Mouse (Mus musculus) midbrain, embryonic 10.5 days (tissue): Measurements from ENCODE around the gene Dazap1. TPM values are rescaled to one million over a fixed set of nuclear protein-coding genes. Genes with fewer than 3 reads are reported as not detected.
"Not testable (repeated sequence)": the region's sequence is repeated elsewhere in the genome, so short reads cannot be mapped to it uniquely, and the experiment has no call there.

ENCODE experiments used
- DNase-seq: peaks from one replicate; pipeline ENCODE4 v3.0.0-alpha.2; 2017; ENCODE audit warnings: low spot score
- H3K27ac ChIP-seq: fragments of 300-500 bp; sonication (generic); replicated peaks from 2 replicates; pipeline ENCODE4 v1.5.1; 2016; ENCODE audit warnings: mild to moderate bottlenecking
- H3K27me3 ChIP-seq: fragments of 300-500 bp; sonication (generic); 2 replicates; pipeline ENCODE4 v1.6.1; 2016; ENCODE audit warnings: low read depth, mild to moderate bottlenecking; ENCODE audit not compliant: poor library complexity, severe bottlenecking
- H3K36me3 ChIP-seq: fragments of 300-500 bp; sonication (generic); 2 replicates; pipeline ENCODE4 v1.6.1; 2016; ENCODE audit warnings: mild to moderate bottlenecking, moderate library complexity
- H3K4me1 ChIP-seq: fragments of 300-500 bp; sonication (generic); 2 replicates; pipeline ENCODE4 v1.6.1; 2016
- H3K4me3 ChIP-seq: fragments of 300-500 bp; sonication (generic); 2 replicates; pipeline ENCODE4 v1.5.1; 2016; ENCODE audit warnings: mild to moderate bottlenecking, moderate library complexity
- H3K9me3 ChIP-seq: fragments of 300-500 bp; sonication (generic); replicated peaks from 2 replicates; pipeline ENCODE4 v1.6.1; 2016; ENCODE audit warnings: mild to moderate bottlenecking
- WGBS: fragments of 180-500 bp; shearing (Covaris S2); methylation state at CpG from one replicate; pipeline ENCODE4 v1.1.7; 2016; 5-methylcytosine and 5-hydroxymethylcytosine counted together
- polyA plus RNA-seq: library from polyadenylated mRNA; unstranded; fragments of >200 nt; fragmentation: Nextera tagmentation; extraction: Ambion mirVana; gene quantifications from 2 replicates; pipeline ENCODE4 v1.2.1, GENCODE M21; 2016

The Dazap1 gene
- polyA plus RNA-seq = 43.7 and 50.6 TPM in 2 replicates

DNA sequence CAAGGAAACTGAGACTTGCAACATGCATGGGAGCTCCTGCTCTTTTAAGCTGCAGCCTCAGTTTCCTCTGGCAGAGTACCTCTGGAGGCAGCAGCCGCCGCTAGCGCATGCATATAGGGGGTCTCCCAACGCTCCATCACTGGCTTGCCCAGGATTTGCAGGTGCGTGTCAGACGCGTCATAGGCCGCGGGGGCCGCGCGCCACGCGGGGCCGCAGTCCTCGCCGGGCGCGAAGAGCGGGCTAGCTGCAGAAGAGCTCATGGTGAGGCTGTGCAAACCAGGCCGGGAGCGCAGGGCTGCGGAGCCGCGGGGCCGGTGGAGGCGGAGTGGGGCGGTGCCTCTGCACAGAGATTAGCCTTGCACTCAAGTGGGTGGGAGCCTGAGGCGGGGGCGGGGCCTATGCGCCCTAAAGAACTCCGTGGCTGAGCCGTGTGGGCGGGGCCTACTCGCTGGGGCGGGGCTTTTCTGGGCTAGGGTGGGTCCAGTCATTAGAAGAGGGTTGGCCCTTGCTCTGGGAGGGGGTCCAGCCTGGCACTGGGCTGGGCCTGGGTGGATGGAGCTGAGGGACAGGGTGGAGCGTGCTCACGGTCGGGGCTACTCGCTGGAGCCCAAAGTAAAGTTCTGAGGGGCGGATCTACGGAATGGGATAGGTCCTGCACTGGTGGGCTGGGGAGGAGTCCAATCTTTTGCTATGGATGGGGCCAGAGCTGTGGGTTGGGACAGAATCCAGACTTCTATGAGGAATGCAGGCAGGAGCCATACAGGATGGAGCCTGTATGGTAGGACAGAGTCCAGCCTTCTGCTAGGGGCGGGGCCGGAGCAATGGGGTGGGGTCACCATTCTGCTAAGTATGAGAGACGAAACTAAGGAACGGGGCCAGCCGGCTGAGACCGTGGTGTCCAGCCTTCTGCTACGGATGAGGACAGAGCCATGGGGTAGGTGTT lies at the start of gene Dazap1, which contains the start of gene Gamt:
Dazap1 (plus strand) TSS at position 845 of the 943 bp plus-strand sequence.
Gamt (minus strand) TSS at position 371 of the 943 bp plus-strand sequence.
- Histone ChIP-seq H3K27ac (peak within 1 kb of the TSS; percentile 91), H3K27me3 (no peaks in the 10 kb centered on the region), H3K36me3 (peaks cover 37% of the 10 kb centered on the region), H3K4me1 (peaks cover 69% of the 10 kb centered on the region), H3K4me3 (peak within 1 kb of the TSS; percentile 63), H3K9me3 (no peaks in the 10 kb centered on the region)
- peak; percentile 97 for DNase-seq
- WGBS = under 1% methylated on average over 49 of the region's 49 CpGs

DNA sequence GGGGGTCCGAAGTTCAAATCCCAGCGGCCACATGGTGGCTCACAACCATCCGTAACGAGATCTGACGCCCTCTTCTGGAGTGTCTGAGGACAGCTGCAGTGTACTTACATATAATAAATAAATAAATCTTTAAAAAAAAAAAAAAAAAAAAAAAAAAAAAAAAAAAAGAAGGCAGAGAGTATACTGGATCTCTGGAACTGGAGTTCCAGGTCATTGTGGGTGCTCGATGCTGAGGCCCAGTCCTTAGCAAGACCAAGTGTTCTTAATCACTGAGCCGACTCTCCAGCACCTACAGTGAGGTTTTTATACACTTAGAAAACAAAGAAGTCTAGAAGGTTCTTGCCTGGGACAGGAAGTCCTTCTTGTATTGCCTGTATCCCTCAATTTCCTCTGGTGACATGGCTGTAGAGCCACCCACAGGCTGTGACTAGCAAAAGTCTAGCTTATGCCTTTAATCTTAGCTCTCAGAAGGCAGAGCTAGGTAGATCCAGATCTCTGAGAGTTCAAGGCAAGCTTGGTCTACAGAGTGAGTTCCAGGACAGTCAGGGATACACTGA lies 49.7 kb upstream of the Dazap1 start:
- not testable (repeated sequence) for H3K9me3 ChIP-seq, H3K4me3 ChIP-seq, H3K36me3 ChIP-seq, H3K27ac ChIP-seq, DNase-seq
- peaks cover 60% of the 10 kb centered on the region for H3K4me1 ChIP-seq
- WGBS = 71% methylated on average over 7 of the region's 7 CpGs
- peaks cover 24% of the 10 kb centered on the region for H3K27me3 ChIP-seq

DNA sequence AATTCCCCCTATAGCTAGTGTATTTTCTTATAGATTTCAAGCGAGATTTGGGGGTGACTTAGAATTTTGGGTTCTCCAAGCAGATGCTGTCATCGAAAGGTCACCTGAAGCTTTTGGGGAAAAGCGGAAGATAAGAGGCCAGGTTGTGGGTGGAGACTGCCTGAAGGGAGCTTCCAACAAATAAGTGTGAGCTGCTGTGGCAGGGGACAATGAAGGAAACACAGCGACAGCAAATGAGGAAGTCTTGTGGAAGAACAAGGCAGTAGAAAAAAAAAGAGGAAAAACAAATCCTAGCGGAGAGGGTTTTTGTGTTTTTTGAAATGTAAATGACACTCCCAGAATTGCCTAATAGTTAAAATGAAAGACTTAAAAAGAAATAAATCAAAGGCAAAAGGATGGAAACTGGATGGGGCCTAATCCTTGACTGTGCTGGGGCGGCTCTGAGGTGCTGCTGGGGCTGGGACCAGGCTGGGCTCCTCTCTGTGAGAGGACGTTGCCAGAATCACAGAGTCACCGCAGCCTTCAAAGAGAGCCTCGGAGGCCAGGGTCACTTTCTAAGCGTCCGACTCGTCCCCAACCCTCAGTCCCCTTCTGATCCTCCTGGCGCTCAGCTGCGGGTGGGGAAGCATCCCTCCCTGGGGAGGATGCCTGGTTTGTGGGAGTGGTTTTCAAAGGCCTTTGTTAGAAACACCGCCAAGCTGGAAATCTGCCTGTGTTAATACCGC lies 46.1 kb upstream of the Dazap1 start:
- peak overlapping the region; percentile 83 for H3K27ac ChIP-seq

DNA sequence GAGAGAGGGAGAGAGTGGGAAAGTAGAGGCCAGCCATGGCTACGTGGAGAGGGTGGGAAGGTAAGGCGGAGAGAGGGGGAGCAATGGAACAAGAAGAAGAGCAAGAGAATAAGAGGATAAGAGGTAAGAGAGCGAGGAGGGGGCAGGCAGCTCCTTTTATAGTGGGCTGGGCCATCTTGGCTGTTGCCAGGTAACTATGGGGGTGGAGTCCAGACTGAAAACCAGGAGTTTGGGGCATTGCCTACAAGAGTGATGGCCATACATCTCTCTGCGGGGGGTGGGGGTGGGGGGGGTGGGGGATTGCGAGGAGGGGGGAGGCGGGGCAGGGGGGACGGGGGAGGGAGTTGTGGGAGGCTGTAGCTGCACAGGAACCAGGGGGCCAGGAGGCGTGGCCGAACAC lies 40.6 kb upstream of the Dazap1 start:
- Histone ChIP-seq H3K4me1 (peaks cover 33% of the 10 kb centered on the region), H3K36me3 (no peaks in the 10 kb centered on the region), H3K27ac (peak overlapping the region; percentile 46), H3K9me3 (no peaks in the 10 kb centered on the region), H3K27me3 (peaks cover 5% of the 10 kb centered on the region; the same call in 1 of the 2 replicates), H3K4me3 (no peak overlapping the region)
- DNase-seq = no peak
- WGBS = 36% methylated on average over 8 of the region's 9 CpGs

More for the DNA sequence above, 46.1 kb upstream of the Dazap1 start:
- peaks cover 6% of the 10 kb centered on the region for H3K27me3 ChIP-seq
- peak; percentile 55 for DNase-seq
- 10% methylated on average over 16 of the region's 16 CpGs for WGBS
- no peaks in the 10 kb centered on the region for H3K9me3 ChIP-seq
- H3K36me3 ChIP-seq = no peaks in the 10 kb centered on the region
- peak overlapping the region; percentile 23 for H3K4me3 ChIP-seq
- peaks cover 29% of the 10 kb centered on the region for H3K4me1 ChIP-seq

DNA sequence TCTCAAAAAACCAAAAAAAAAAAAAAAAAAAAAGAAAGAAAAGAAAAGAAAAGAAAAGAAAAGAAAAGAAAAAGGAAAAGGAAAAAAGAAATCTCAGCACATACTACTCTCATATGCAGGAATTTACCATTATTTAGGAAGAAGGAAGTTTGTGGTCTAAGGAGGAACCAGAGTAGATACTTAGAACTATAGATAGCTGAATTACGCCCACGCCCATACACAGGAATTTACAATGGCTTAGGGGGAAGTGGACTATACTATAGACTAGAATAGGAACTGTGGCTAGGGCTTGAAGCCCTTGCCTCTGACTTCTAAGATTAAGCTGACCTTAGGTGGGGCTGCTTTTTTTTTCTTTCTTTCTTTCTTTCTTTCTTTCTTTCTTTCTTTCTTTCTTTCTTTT lies 38.1 kb upstream of the Dazap1 start:
- H3K27ac ChIP-seq, H3K27me3 ChIP-seq, H3K4me3 ChIP-seq, H3K36me3 ChIP-seq, DNase-seq, H3K9me3 ChIP-seq: not testable (repeated sequence)
- WGBS = 86% methylated on average over 2 of the region's 2 CpGs
- peaks cover 52% of the 10 kb centered on the region for H3K4me1 ChIP-seq

DNA sequence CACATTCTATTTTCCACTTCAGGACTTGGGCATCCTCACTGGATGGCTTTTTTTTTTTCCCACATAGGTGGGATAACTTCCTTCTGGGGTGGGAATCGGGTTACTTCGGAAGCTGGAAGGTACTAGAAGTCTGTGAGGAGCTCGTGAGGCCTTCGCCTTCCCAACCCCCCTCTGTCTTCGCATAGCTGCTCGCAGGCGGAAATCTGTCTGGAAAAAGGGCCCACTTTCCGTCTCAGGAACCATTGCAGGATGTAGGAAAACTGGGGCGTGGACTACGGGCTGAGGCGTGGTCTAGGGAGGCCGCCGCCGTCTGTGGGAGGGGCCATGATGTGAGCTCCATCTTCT lies 35.2 kb upstream of the Dazap1 start:
- under 1% methylated on average over 14 of the region's 14 CpGs for WGBS

DNA sequence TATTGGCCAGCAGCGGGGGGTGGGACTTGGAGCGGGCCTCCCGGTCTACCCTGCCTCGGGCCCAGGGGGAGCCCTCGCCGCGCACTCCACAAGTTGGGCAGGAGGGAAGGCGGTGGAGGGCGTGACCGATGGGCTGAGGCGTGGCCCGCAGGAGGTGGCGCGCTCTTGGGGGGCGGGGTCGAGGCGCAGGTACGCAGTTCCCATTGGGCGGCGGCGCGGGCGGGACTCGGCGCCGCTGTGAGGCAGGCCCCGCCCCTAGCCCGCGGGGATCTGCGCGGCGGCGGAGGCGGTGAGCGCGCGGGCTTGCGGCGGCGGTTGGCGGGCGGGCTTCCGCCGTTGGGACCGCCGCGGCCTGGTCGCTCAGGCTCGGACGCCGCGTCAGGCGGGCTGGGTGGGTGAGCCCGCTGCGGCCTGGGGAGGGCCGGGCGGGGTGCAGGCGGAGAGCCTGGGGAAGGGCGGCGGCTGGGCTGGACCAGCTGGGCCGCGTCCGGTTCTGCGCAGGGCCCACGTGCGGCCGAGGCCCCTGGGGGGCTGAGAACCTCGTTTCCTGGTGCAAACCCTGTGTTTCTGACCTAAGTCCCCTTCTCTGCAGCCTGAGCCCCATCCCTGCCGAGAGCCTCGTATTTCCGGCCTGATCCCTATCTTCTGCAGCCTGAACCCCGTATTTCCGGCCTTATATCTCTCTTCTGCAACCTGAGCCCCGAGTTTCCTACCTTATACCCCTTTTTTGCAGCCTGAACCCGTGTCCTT lies 34.7 kb upstream of the Dazap1 start, which contains the start of gene Mum1:
Mum1 (plus strand) TSS at position 19 of the 750 bp plus-strand sequence.
- Histone ChIP-seq H3K4me1 (peaks cover 66% of the 10 kb centered on the region), H3K36me3 (peaks cover 35% of the 10 kb centered on the region), H3K9me3 (no peaks in the 10 kb centered on the region), H3K27me3 (no peaks in the 10 kb centered on the region), H3K27ac (peak within 1 kb of the TSS; percentile 98), H3K4me3 (peak within 1 kb of the TSS; percentile 92)
- WGBS = under 1% methylated on average over 74 of the region's 75 CpGs
- peak; percentile 100 for DNase-seq

More for the DNA sequence above, 35.2 kb upstream of the Dazap1 start:
- H3K4me3 ChIP-seq = peak overlapping the region; percentile 92
- peak overlapping the region; percentile 98 for H3K27ac ChIP-seq
- peaks cover 68% of the 10 kb centered on the region for H3K4me1 ChIP-seq
- no peaks in the 10 kb centered on the region for H3K27me3 ChIP-seq
- H3K9me3 ChIP-seq = no peaks in the 10 kb centered on the region
- H3K36me3 ChIP-seq = peaks cover 31% of the 10 kb centered on the region
- DNase-seq = no peak

DNA sequence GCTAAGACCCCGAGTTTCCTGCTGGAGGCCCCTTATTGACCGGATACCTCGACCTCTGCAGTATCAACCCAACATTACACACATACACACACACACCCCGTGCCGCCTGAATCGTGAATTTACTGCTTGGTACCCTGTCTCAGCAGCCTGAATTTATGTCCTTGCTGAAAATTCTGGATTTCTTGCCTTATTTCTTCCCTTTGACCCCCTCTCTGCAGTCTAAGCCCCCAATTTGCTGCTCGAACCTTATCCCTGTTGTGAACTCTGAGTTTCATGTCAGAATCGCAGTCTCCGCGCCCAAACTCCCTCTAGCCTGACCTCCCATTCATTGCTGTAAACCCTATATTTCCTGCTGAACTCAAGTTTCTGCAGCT lies 34.1 kb upstream of the Dazap1 start:
- Histone ChIP-seq H3K27ac (peak overlapping the region; percentile 98), H3K9me3 (no peaks in the 10 kb centered on the region), H3K4me1 (peaks cover 66% of the 10 kb centered on the region), H3K27me3 (no peaks in the 10 kb centered on the region), H3K4me3 (peak overlapping the region; percentile 92), H3K36me3 (peaks cover 41% of the 10 kb centered on the region)
- 19% methylated on average over 10 of the region's 10 CpGs for WGBS
- DNase-seq = no peak

DNA sequence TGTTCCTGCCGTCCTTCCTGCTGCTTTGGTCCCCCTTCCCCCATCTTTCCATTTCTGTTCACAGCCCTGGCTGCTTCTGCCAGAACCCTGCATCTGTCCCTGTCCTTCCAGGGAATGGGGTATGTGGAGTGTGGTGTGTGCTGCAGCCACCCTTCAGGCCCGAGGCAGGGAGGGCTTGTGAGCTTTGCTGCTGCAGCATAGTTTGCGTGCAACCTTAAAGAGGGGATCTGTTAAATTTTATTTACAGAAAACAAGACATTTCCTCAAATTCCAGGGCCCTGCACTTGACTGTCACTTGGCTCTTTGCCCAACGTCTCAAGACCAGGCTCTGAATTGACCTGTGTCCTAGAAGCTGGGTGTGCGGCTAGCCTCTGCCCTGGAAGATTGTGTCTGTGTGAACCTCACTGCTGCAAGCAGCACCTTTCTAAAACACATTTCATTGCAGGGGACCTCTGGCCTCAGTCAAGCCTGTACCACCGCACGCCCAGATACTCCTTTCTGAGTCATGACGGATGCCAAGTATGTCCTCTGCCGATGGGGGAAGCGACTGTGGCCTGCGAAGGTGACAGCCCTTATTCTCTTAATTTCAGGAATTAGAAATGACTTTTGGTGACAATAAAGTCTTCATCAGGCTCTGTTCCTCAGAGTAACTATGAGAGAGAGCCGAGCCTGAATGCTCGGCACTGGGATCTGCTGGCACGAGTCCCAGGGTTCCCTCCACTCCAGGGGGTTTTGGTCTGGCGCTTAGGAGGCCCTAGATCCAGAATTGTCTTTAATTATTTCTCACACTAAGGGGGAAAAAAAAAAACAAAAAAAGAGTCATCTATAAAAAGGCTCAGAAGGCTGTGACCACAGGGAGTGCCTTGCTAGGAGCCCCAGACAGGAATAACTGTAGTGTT lies 33.2 kb upstream of the Dazap1 start:
- no peaks in the 10 kb centered on the region for H3K9me3 ChIP-seq
- H3K27me3 ChIP-seq = no peaks in the 10 kb centered on the region
- DNase-seq = no peak
- H3K4me1 ChIP-seq = peaks cover 75% of the 10 kb centered on the region
- WGBS = 66% methylated on average over 15 of the region's 15 CpGs
- peaks cover 50% of the 10 kb centered on the region for H3K36me3 ChIP-seq
- peak overlapping the region; percentile 98 for H3K27ac ChIP-seq
- H3K4me3 ChIP-seq = peak overlapping the region; percentile 92

DNA sequence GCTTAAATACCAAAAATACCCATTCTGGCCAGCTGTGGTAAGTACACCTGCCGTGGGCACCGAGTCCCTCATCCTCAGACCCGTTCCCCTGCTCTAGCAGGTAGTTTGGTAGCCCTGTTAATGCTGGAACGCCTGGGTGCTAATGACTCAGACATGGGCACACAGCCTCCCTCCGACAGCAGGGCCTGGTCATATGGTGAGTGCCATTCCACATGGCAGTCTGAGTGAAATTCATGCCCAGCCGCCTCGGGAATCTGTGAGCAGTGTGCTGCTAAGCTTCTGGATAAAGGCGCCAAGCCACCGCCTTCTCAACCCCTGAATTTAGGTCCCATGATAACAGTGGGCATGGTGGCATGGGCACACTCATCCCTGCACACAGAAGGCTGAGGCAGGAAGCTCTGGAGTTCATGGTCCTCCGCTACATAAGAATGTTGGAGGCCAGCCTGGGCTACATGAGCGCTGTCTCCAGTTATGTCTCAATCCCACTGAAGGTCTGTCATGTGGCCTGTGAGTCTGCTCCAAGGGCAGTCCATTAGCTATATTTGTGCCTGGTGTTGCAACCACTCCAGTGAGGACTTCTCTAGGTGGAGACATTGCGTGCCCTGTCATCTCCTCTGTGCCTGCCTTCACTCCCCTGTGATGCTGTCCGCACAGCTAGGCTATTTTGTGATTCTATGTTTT lies 25.0 kb upstream of the Dazap1 start:
- no peaks in the 10 kb centered on the region for H3K9me3 ChIP-seq
- DNase-seq = no peak
- H3K4me3 ChIP-seq = peak overlapping the region; percentile 92; the same call in 1 of the 2 replicates
- H3K36me3 ChIP-seq = peaks cover 100% of the 10 kb centered on the region
- H3K27me3 ChIP-seq = no peaks in the 10 kb centered on the region
- H3K27ac ChIP-seq = no peak overlapping the region
- H3K4me1 ChIP-seq = peaks cover 76% of the 10 kb centered on the region
- WGBS = 95% methylated on average over 13 of the region's 13 CpGs

DNA sequence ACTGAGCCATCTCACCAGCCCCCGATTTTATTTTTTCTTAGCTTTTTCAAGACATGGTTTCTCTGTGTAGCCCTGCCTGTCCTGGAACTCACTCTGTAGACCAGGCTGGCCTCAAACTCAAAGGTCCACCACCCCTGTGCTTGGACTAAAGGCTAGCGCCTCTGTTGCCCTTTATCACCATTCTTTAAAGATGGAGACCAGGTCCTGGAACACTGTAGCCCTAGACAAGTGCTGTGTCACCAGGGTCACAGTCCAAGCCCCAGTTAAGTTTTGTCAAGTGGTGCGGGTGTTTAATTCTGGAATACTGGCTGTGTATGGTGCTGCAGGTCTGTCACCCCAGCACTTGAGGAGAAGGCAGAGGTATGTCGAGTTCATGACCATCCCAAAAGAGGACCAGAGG lies 24.3 kb upstream of the Dazap1 start:
- H3K27ac ChIP-seq = peak overlapping the region; percentile 15; the same call in 1 of the 2 replicates

More for the DNA sequence above, 24.3 kb upstream of the Dazap1 start:
- DNase-seq = no peak
- Histone ChIP-seq H3K4me1 (peaks cover 74% of the 10 kb centered on the region), H3K36me3 (peaks cover 100% of the 10 kb centered on the region), H3K27me3 (no peaks in the 10 kb centered on the region), H3K9me3 (no peaks in the 10 kb centered on the region), H3K4me3 (peak overlapping the region; percentile 33; the same call in 1 of the 2 replicates)
- WGBS = 91% methylated on average over 4 of the region's 4 CpGs
